Mouse (Mus musculus) lung, postnatal 0 days (tissue): ENCODE measurements around the gene Dcn. TPM values are rescaled to one million over a fixed set of nuclear protein-coding genes. Genes with fewer than 3 reads are reported as not detected.
A peak's percentile ranks its signal among the peaks of the same experiment; 100 is the strongest.

Source experiments
- ATAC-seq: fragments of 200-750 bp; cut with Nextera tagmentation; 2 replicates; pipeline ENCODE4 v1.8.0; 2017; ENCODE audit warnings: moderate library complexity
- DNase-seq: peaks from one replicate; pipeline ENCODE4 v3.0.0-alpha.2; 2016; ENCODE audit warnings: low spot score
- H3K27ac ChIP-seq: fragments of 300-500 bp; sonication (generic); 2 replicates; pipeline ENCODE4 v1.5.1; 2014; ENCODE audit warnings: antibody characterized with exemption, mild to moderate bottlenecking, low read length, mixed read lengths
- H3K27me3 ChIP-seq: fragments of 300-500 bp; sonication (generic); replicated peaks from 2 replicates; pipeline ENCODE4 v1.6.1; 2014; ENCODE audit warnings: low read length, mixed read lengths; ENCODE audit not compliant: insufficient read depth
- H3K36me3 ChIP-seq: fragments of 300-500 bp; sonication (generic); 2 replicates; pipeline ENCODE4 v1.6.1; 2014; ENCODE audit warnings: low read length, mixed read lengths; ENCODE audit not compliant: insufficient read depth
- H3K4me1 ChIP-seq: fragments of 300-500 bp; sonication (generic); 2 replicates; pipeline ENCODE4 v1.6.1; 2014; ENCODE audit warnings: antibody characterized with exemption, low read depth, low read length, mixed read lengths; ENCODE audit not compliant: insufficient read depth
- H3K4me2 ChIP-seq: fragments of 300-500 bp; sonication (generic); replicated peaks from 2 replicates; pipeline ENCODE4 v1.6.1; 2014; ENCODE audit warnings: low read depth, mild to moderate bottlenecking, low read length, moderate library complexity, mixed read lengths
- H3K4me3 ChIP-seq: fragments of 300-500 bp; sonication (generic); 2 replicates; pipeline ENCODE4 v1.5.1; 2014; ENCODE audit warnings: low read depth, low read length
- H3K9ac ChIP-seq: fragments of 300-500 bp; sonication (generic); replicated peaks from 2 replicates; pipeline ENCODE4 v1.6.1; 2014; ENCODE audit warnings: low read depth, mild to moderate bottlenecking
- H3K9me3 ChIP-seq: fragments of 300-500 bp; sonication (generic); 2 replicates; pipeline ENCODE4 v1.6.1; 2016; ENCODE audit warnings: low read length, mixed read lengths
- CTCF ChIP-seq: IDR thresholded peaks from 2 replicates; pipeline ENCODE4 v1.5.1; 2016; ENCODE audit warnings: antibody characterized with exemption, mild to moderate bottlenecking
- EP300 ChIP-seq: IDR thresholded peaks from 2 replicates; pipeline ENCODE4 v1.6.1; 2016; ENCODE audit warnings: antibody characterized with exemption, mild to moderate bottlenecking, control low read depth
- WGBS: fragments of 180-500 bp; shearing (Covaris S2); extraction: QIAGEN DNeasy Blood & Tissue Kit; methylation state at CpG from one replicate; pipeline ENCODE4 v1.1.7; 2014; 5-methylcytosine and 5-hydroxymethylcytosine counted together
- polyA plus RNA-seq: library from polyadenylated mRNA; unstranded; fragments of >200 nt; fragmentation: Nextera tagmentation; extraction: Ambion mirVana; gene quantifications from 2 replicates; pipeline ENCODE4 v1.2.1, GENCODE M21; 2015

Dcn gene
- polyA plus RNA-seq, 1 experiment from 2014 or later = 35.4 TPM

DNA sequence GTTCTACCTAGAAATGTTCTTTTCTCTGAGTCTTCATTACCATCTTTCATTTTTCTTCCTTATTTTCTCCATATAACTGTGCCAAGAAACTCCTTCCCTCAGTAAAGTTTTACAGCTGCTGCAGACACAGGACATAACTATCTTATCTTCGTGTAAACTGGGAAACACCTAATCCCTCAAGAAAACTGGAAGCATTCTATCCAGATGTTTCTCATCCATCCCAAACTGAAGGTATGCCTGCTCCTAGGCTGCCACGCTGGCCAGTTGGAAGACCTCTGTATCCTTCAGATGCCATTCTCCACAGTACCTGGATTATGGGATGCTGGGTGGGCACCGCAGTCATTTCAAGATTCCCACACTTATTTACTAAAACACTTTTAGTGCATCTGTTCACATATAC is 44.0 kb downstream of the Dcn start:
- no peak overlapping the region for H3K27ac ChIP-seq
- no peak overlapping the region for H3K4me3 ChIP-seq
- H3K9ac ChIP-seq = no peak overlapping the region
- no peak overlapping the region for H3K4me2 ChIP-seq
- no peak for ATAC-seq
- no peaks in the 10 kb centered on the region for H3K9me3 ChIP-seq
- TF ChIP-seq EP300 (no peak), CTCF (no peak)
- H3K4me1 ChIP-seq = no peaks in the 10 kb centered on the region
- DNase-seq = peak; percentile 9
- H3K36me3 ChIP-seq = no peaks in the 10 kb centered on the region
- WGBS = 65% methylated on average over 3 of the region's 3 CpGs
- H3K27me3 ChIP-seq = no peaks in the 10 kb centered on the region

DNA sequence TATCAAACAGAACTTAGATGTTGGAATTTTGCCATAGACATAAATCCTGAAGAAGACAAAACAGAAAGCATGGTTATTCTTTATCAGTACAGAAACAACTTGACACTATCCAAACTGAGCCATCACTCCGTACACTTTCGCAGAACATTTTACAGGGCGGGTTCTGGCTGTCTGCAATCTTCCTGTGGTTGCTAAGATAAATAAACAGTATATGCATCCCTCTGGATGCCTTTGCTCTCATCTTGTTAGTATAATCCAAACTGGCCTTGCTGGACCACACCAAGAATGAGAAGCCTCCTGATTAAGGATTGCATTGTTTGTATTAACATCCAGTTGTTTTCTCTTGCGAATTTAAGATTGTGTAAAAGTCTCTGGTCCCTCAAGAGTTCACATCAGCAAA is 56.3 kb downstream of the Dcn start:
- TF ChIP-seq EP300 = no peak
- 51% methylated on average over 4 of the region's 4 CpGs for WGBS
- Histone ChIP-seq H3K9ac (no peak overlapping the region), H3K9me3 (no peaks in the 10 kb centered on the region), H3K27ac (no peak overlapping the region), H3K36me3 (no peaks in the 10 kb centered on the region), H3K4me1 (no peaks in the 10 kb centered on the region), H3K4me3 (no peak overlapping the region), H3K27me3 (no peaks in the 10 kb centered on the region), H3K4me2 (no peak overlapping the region)
- ATAC-seq (no peak), DNase-seq (no peak)

DNA sequence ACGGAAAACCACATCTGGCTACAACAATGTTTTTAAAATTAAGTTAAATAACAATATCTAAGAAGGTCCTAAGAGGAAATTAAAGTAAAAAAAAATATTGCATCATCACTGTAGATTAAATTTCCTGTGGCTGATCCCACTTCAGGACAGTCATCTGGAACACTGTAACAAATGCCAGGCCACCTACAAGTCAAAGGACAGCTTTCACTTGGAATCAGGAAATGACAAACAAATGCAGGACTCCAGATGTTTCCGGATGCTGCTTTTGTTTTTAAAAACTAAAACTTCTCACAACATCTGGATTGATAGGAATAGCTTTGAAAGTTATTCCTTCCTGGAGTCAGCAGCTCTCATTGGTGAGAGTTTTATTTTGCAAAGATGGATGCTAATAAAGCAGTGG is 57.5 kb downstream of the Dcn start:
- TF ChIP-seq EP300 (peak; percentile 38; the same call in 1 of the 2 replicates), CTCF (no peak)
- H3K27ac ChIP-seq = no peak overlapping the region
- peak; percentile 60 for DNase-seq
- no peak overlapping the region for H3K4me3 ChIP-seq
- no peaks in the 10 kb centered on the region for H3K9me3 ChIP-seq
- 24% methylated on average over 2 of the region's 2 CpGs for WGBS
- H3K9ac ChIP-seq = no peak overlapping the region
- peak; percentile 26; the same call in 1 of the 2 replicates for ATAC-seq
- H3K4me2 ChIP-seq = no peak overlapping the region
- H3K36me3 ChIP-seq = no peaks in the 10 kb centered on the region
- H3K27me3 ChIP-seq = no peaks in the 10 kb centered on the region
- H3K4me1 ChIP-seq = no peaks in the 10 kb centered on the region

DNA sequence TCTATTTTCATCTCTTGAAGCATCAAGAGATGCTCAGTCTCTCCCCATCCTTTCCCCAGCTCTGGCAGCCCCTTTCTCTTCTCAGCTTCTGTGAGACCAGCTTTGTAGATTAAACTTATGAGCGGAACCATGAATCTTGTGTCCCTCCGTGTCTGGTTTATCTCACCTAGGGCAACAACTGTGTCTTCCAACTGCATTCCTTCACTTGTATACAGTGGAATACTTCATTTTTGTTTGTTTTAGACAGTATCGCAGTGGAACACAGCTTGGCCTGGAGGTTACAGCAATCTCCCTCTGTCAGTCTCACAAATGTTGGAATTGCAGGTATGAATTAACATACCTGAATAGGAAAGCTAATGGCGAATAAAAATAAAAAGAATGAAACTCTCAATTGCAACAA is 58.8 kb downstream of the Dcn start:
- Histone ChIP-seq H3K27me3 (no peaks in the 10 kb centered on the region), H3K27ac (no peak overlapping the region), H3K9ac (no peak overlapping the region), H3K9me3 (no peaks in the 10 kb centered on the region), H3K4me3 (no peak overlapping the region), H3K4me1 (no peaks in the 10 kb centered on the region), H3K36me3 (no peaks in the 10 kb centered on the region), H3K4me2 (no peak overlapping the region)
- no peak for DNase-seq
- TF ChIP-seq CTCF (no peak), EP300 (no peak)
- ATAC-seq = no peak
- 88% methylated on average over 4 of the region's 4 CpGs for WGBS

DNA sequence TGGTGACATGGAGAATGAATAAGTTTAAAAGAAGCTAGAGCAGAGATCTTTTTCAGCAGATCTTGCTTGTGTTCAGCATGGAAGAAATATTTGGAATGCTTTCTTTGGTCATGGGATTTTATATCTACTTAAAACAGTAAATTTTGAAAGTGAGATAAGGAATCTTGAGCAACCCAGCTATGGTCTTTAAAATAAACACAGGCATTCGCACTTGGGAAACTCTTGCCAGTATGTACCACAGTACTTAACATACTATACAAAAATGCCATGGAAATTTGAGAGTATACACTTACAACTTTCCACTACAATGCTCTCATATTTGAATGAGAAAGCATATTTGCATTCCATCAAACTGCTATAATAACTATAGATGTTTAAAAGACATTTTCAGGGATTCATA is 68.3 kb downstream of the Dcn start:
- ATAC-seq (peak; percentile 62), DNase-seq (peak; percentile 45)
- Histone ChIP-seq H3K27me3 (no peaks in the 10 kb centered on the region), H3K4me3 (no peak overlapping the region), H3K9ac (no peak overlapping the region), H3K9me3 (no peaks in the 10 kb centered on the region), H3K27ac (no peak overlapping the region), H3K36me3 (no peaks in the 10 kb centered on the region), H3K4me1 (no peaks in the 10 kb centered on the region), H3K4me2 (no peak overlapping the region)
- TF ChIP-seq CTCF = no peak
- TF ChIP-seq EP300 = no peak; the same call in none of the 2 replicates
- 0% methylated on average over 1 of the region's 1 CpGs for WGBS

DNA sequence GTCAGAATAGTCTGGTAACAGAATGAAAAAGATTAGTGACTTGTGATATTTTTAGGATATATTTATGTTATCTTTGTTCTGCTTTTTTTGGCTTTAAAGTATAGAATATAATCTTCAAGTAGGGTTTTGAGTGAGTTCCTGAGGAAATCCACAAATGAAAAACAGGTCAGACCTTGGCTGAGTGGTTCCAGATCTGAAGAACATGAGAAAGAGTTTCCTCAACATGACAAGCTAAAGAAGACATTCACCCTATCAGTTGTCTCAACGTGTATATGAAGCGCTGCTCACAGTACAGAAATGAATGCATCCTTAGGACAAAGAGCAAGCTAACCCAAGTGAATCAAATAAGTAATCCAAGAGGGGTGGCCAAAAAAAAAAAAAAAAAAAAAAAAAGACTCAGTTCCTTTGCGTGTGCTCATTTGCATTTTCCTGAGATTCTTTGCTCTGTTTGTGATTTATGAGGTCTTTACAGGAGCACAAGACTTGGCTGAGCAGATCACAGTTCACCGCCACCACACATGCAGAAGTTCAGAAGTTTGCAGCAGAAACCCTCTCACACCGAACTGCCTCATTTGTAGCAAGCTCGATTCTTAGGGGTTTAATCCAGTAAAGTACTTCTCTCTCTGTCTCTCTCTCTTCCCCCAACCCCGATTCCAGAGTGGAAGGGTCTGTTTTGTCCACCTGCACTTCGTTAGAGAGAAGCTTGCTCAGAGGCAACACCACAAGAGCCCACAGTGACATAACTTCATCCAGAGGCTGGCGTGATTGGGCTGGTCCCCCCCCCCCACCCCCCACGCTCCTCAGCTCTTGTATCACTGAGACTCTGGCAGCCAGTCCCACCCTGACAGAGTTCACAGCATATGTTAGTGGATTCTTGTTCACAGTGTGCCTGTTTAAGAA is 85.8 kb downstream of the Dcn start, which contains the start of gene Lum:
Lum (plus strand) TSS at position 172 of the 900 bp plus-strand sequence.
- no peak for DNase-seq
- no peak within 1 kb of the TSS for H3K9ac ChIP-seq

More for the DNA sequence above, 85.8 kb downstream of the Dcn start, which contains the start of gene Lum:
- no peaks in the 10 kb centered on the region for H3K36me3 ChIP-seq
- H3K9me3 ChIP-seq = no peaks in the 10 kb centered on the region
- WGBS = 44% methylated on average over 10 of the region's 10 CpGs
- H3K4me1 ChIP-seq = no peaks in the 10 kb centered on the region
- no peak for ATAC-seq
- H3K4me3 ChIP-seq = no peak within 1 kb of the TSS
- H3K27me3 ChIP-seq = no peaks in the 10 kb centered on the region
- H3K27ac ChIP-seq = no peak within 1 kb of the TSS
- no peak for TF ChIP-seq EP300
- no peak for TF ChIP-seq CTCF
- H3K4me2 ChIP-seq = no peak within 1 kb of the TSS
